Mouse (Mus musculus) testis, adult 2 months (tissue): Measurements from ENCODE around the gene Dbp.

Source experiments
- CTCF ChIP-seq: fragments of 200-500 bp; IDR thresholded peaks from 2 replicates; pipeline ENCODE4 v1.5.1; 2012; ENCODE audit warnings: low read depth, mild to moderate bottlenecking, inconsistent platforms, low read length, moderate library complexity; ENCODE audit not compliant: control insufficient read depth, insufficient read depth, insufficient replicate concordance
- POLR2A ChIP-seq: fragments of 200-500 bp; IDR thresholded peaks from 2 replicates; pipeline ENCODE4 v1.6.1; 2012; ENCODE audit warnings: low read depth, mild to moderate bottlenecking, inconsistent platforms, low read length, moderate library complexity; ENCODE audit not compliant: control insufficient read depth

GRCm38 (mm10) chr7:45717918-45718297 lies 13.0 kb downstream of the Dbp start, which contains the start of gene Sphk2:
- TF ChIP-seq CTCF (no peak), POLR2A (peak; percentile 98)
